Comparison of ENCODE assay signal across 7 mouse cellular contexts in genomic region chr7:79080572-79081399, GRCm38 (mm10). TPM values are rescaled to one million over a fixed set of nuclear protein-coding genes. Genes with fewer than 3 reads are reported as not detected.
A peak's percentile ranks its signal among the peaks of the same experiment; 100 is the strongest.
DNase-seq lines count a peak whose midpoint lies in the region; ATAC-seq lines count a peak whose summit lies in the region.

No protein-coding gene starts in this region.

- peak; percentile 67; the same call in 1 of the 2 replicates for ATAC-seq in intestine, embryonic 15.5 days
- ATAC-seq in midbrain, embryonic 14.5 days (ENCODE audit: low FRiP score, low TSS enrichment): peak; percentile 76

- peak; percentile 52 to 83 for DNase-seq in adrenal gland, adult (ENCODE audit: inconsistent age in 2 of 2, low spot score in 1 of 2)
- peak; percentile 54 to 60 for DNase-seq in cerebellum, postnatal 36 days
- peak; percentile 58 to 74 for DNase-seq in frontal cortex, postnatal 36 days (ENCODE audit: low spot score in 2 of 2)
- peak; percentile 82 for DNase-seq in limb, embryonic 10.5 days (ENCODE audit: low spot score)
- peak; percentile 89 for DNase-seq in midbrain, embryonic 14.5 days
- DNase-seq in spleen, postnatal 10 days (ENCODE audit: low spot score in 2 of 2): peak; percentile 39 to 77

- no peak overlapping the region for H3K4me3 ChIP-seq in intestine, embryonic 15.5 days (replicated peaks)
- H3K4me3 ChIP-seq in limb, embryonic 10.5 days: no peak overlapping the region
- no peak overlapping the region for H3K4me3 ChIP-seq in midbrain, embryonic 14.5 days (replicated peaks; ENCODE audit: low read depth, low read length)

- no peaks in the 10 kb centered on the region for H3K36me3 ChIP-seq in intestine, embryonic 15.5 days
- H3K36me3 ChIP-seq in limb, embryonic 10.5 days: no peaks in the 10 kb centered on the region
- H3K36me3 ChIP-seq in midbrain, embryonic 14.5 days (ENCODE audit: control insufficient read depth, insufficient read depth, low read length): no peaks in the 10 kb centered on the region

- no peaks in the 10 kb centered on the region for H3K9me3 ChIP-seq in intestine, embryonic 15.5 days
- no peaks in the 10 kb centered on the region for H3K9me3 ChIP-seq in limb, embryonic 10.5 days (replicated peaks)
- no peaks in the 10 kb centered on the region for H3K9me3 ChIP-seq in midbrain, embryonic 14.5 days (ENCODE audit: control insufficient read depth, low read length)

- 25% methylated on average over 7 of the region's 7 CpGs for WGBS in intestine, embryonic 15.5 days
- 22% methylated on average over 7 of the region's 7 CpGs for WGBS in limb, embryonic 10.5 days
- WGBS in midbrain, embryonic 14.5 days: 22% methylated on average over 7 of the region's 7 CpGs

- no peak overlapping the region for H3K27ac ChIP-seq in intestine, embryonic 15.5 days
- no peak overlapping the region for H3K27ac ChIP-seq in limb, embryonic 10.5 days
- H3K27ac ChIP-seq in midbrain, embryonic 14.5 days (replicated peaks; ENCODE audit: low read depth, low read length): no peak overlapping the region

- H3K9ac ChIP-seq in intestine, embryonic 15.5 days: no peak overlapping the region
- no peak overlapping the region; the same call in 1 of the 2 replicates for H3K9ac ChIP-seq in midbrain, embryonic 14.5 days (replicated peaks; ENCODE audit: low read length)

- H3K4me1 ChIP-seq in intestine, embryonic 15.5 days (replicated peaks): no peaks in the 10 kb centered on the region
- H3K4me1 ChIP-seq in limb, embryonic 10.5 days: no peaks in the 10 kb centered on the region
- no peaks in the 10 kb centered on the region for H3K4me1 ChIP-seq in midbrain, embryonic 14.5 days (ENCODE audit: control insufficient read depth, insufficient read depth, low read length)

- H3K27me3 ChIP-seq in intestine, embryonic 15.5 days (replicated peaks): no peaks in the 10 kb centered on the region
- no peaks in the 10 kb centered on the region for H3K27me3 ChIP-seq in limb, embryonic 10.5 days (ENCODE audit: low read depth, poor library complexity, severe bottlenecking)
- H3K27me3 ChIP-seq in midbrain, embryonic 14.5 days (ENCODE audit: control insufficient read depth, insufficient read depth, low read length): no peaks in the 10 kb centered on the region

- no peak overlapping the region for H3K4me2 ChIP-seq in intestine, embryonic 15.5 days (replicated peaks)
- H3K4me2 ChIP-seq in midbrain, embryonic 14.5 days (ENCODE audit: low read length): no peak overlapping the region

RNA-seq across cellular contexts. Expression of gene Acan, which starts 27.5 kb away (rescaled TPM):
- polyA plus RNA-seq in intestine, embryonic 15.5 days (2015; fragmentation: Nextera tagmentation; extraction: Ambion mirVana): 0.49 and 0.51 TPM in 2 replicates
- polyA plus RNA-seq in limb, embryonic 10.5 days (2016; fragmentation: Nextera tagmentation; extraction: Ambion mirVana): 0.06 and 0.29 TPM in 2 replicates
- polyA plus RNA-seq in midbrain, embryonic 14.5 days (2014; fragmentation: Nextera tagmentation; extraction: Ambion mirVana): 0.08 and 0.09 TPM in 2 replicates

RNA-seq across cellular contexts. Expression of gene Hapln3, which starts 50.0 kb away (rescaled TPM):
- polyA plus RNA-seq in intestine, embryonic 15.5 days (2015; fragmentation: Nextera tagmentation; extraction: Ambion mirVana): 2.1 and 2.6 TPM in 2 replicates
- polyA plus RNA-seq in limb, embryonic 10.5 days (2016; fragmentation: Nextera tagmentation; extraction: Ambion mirVana): 1.9 and 2.3 TPM in 2 replicates
- polyA plus RNA-seq in midbrain, embryonic 14.5 days (2014; fragmentation: Nextera tagmentation; extraction: Ambion mirVana): 1.3 and 1.7 TPM in 2 replicates
